Mouse (Mus musculus) neural tube, embryonic 13.5 days (tissue): ENCODE data around the gene Mthfd1l. TPM values are rescaled to one million over a fixed set of nuclear protein-coding genes. Genes with fewer than 3 reads are reported as not detected.
"Not testable (repeated sequence)": the region's sequence is repeated elsewhere in the genome, so short reads cannot be mapped to it uniquely, and the experiment has no call there.

Source experiments
- ATAC-seq: fragments of 200-750 bp; cut with Nextera tagmentation; 2 replicates; pipeline ENCODE4 v1.8.0; 2017; ENCODE audit warnings: low read depth, mild to moderate bottlenecking, moderate TSS enrichment, moderate library complexity
- H3K27ac ChIP-seq: fragments of 300-500 bp; sonication (generic); replicated peaks from 2 replicates; pipeline ENCODE4 v1.5.1; 2015; ENCODE audit warnings: moderate library complexity, mild to moderate bottlenecking, inconsistent platforms
- H3K27me3 ChIP-seq: fragments of 300-500 bp; sonication (generic); 2 replicates; pipeline ENCODE4 v1.6.1; 2015; ENCODE audit warnings: mild to moderate bottlenecking, inconsistent platforms
- H3K36me3 ChIP-seq: fragments of 300-500 bp; sonication (generic); 2 replicates; pipeline ENCODE4 v1.6.1; 2015; ENCODE audit warnings: mild to moderate bottlenecking, inconsistent platforms
- H3K4me1 ChIP-seq: fragments of 300-500 bp; sonication (generic); replicated peaks from 2 replicates; pipeline ENCODE4 v1.6.1; 2015; ENCODE audit warnings: inconsistent platforms
- H3K4me2 ChIP-seq: fragments of 300-500 bp; sonication (generic); 2 replicates; pipeline ENCODE4 v1.6.1; 2015; ENCODE audit warnings: inconsistent platforms, mild to moderate bottlenecking, moderate library complexity
- H3K4me3 ChIP-seq: fragments of 300-500 bp; sonication (generic); 2 replicates; pipeline ENCODE4 v1.5.1; 2015; ENCODE audit warnings: mild to moderate bottlenecking, inconsistent platforms
- H3K9ac ChIP-seq: fragments of 300-500 bp; sonication (generic); 2 replicates; pipeline ENCODE4 v1.6.1; 2015; ENCODE audit warnings: moderate library complexity, mild to moderate bottlenecking, inconsistent platforms
- H3K9me3 ChIP-seq: fragments of 300-500 bp; sonication (generic); 2 replicates; pipeline ENCODE4 v1.6.1; 2016; ENCODE audit warnings: inconsistent platforms
- WGBS: fragments of 180-500 bp; shearing (Covaris S2); methylation state at CpG from one replicate; pipeline ENCODE4 v1.1.7; 2015; 5-methylcytosine and 5-hydroxymethylcytosine counted together
- polyA plus RNA-seq: library from polyadenylated mRNA; unstranded; fragments of >200 nt; fragmentation: Nextera tagmentation; extraction: Ambion mirVana; gene quantifications from 2 replicates; pipeline ENCODE4 v1.2.1, GENCODE M21; 2015

The Mthfd1l gene
- polyA plus RNA-seq, 1 experiment from 2014 or later: 6.2 TPM

GRCm38 (mm10) chr10:4116653-4117052, 143.7 kb downstream of the Mthfd1l start:
- H3K36me3 ChIP-seq: no peaks in the 10 kb centered on the region
- H3K4me2 ChIP-seq: no peak overlapping the region

GRCm38 (mm10) chr10:4117091-4117490, 144.2 kb downstream of the Mthfd1l start:
- H3K9me3 ChIP-seq: no peaks in the 10 kb centered on the region
- ATAC-seq: no peak; the same call in 1 of the 2 replicates
- 0 out of 2 replicates have a peak, but pooled peaks cover 11% of the 10 kb centered on the region for H3K4me1 ChIP-seq
- H3K27ac ChIP-seq: no peak overlapping the region
- H3K4me3 ChIP-seq: no peak overlapping the region
- no peak overlapping the region for H3K4me2 ChIP-seq
- no peak overlapping the region for H3K9ac ChIP-seq
- WGBS: 30% methylated on average over 7 of the region's 7 CpGs
- H3K27me3 ChIP-seq: no peaks in the 10 kb centered on the region
- no peaks in the 10 kb centered on the region for H3K36me3 ChIP-seq

More at GRCm38 (mm10) chr10:4116653-4117052, 143.7 kb downstream of the Mthfd1l start:
- no peak overlapping the region for H3K4me3 ChIP-seq
- no peak for ATAC-seq
- H3K27ac ChIP-seq: no peak overlapping the region
- H3K9ac ChIP-seq: no peak overlapping the region
- 0 out of 2 replicates have a peak, but pooled peaks cover 15% of the 10 kb centered on the region for H3K4me1 ChIP-seq
- no peaks in the 10 kb centered on the region for H3K9me3 ChIP-seq
- no peaks in the 10 kb centered on the region for H3K27me3 ChIP-seq

- 50% methylated on average over 4 of the region's 4 CpGs for WGBS
- Histone ChIP-seq H3K9me3 (no peaks in the 10 kb centered on the region), H3K27ac (no peak overlapping the region), H3K36me3 (no peaks in the 10 kb centered on the region), H3K4me2 (no peak overlapping the region), H3K4me3 (no peak overlapping the region), H3K27me3 (no peaks in the 10 kb centered on the region), H3K4me1 (no peaks in the 10 kb centered on the region), H3K9ac (no peak overlapping the region)
- ATAC-seq: no peak
Measured at GRCm38 (mm10) chr10:4119287-4119686, 146.4 kb downstream of the Mthfd1l start.

- Histone ChIP-seq H3K27me3 (no peaks in the 10 kb centered on the region), H3K27ac (no peak overlapping the region), H3K4me2 (no peak overlapping the region), H3K9ac (no peak overlapping the region), H3K4me3 (no peak overlapping the region), H3K36me3 (no peaks in the 10 kb centered on the region), H3K9me3 (no peaks in the 10 kb centered on the region), H3K4me1 (0 out of 2 replicates have a peak, but pooled peaks cover 7% of the 10 kb centered on the region)
- 80% methylated on average over 10 of the region's 10 CpGs for WGBS
- ATAC-seq: no peak
Measured at GRCm38 (mm10) chr10:4120708-4121107, 147.8 kb downstream of the Mthfd1l start.

GRCm38 (mm10) chr10:4121197-4121596, 148.3 kb downstream of the Mthfd1l start:
- H3K36me3 ChIP-seq: no peaks in the 10 kb centered on the region
- H3K4me3 ChIP-seq: no peak overlapping the region
- no peak overlapping the region for H3K9ac ChIP-seq
- no peaks in the 10 kb centered on the region for H3K9me3 ChIP-seq
- no peaks in the 10 kb centered on the region for H3K27me3 ChIP-seq
- no peak overlapping the region for H3K27ac ChIP-seq
- WGBS: 100% methylated on average over 1 of the region's 1 CpGs
- H3K4me1 ChIP-seq: 0 out of 2 replicates have a peak, but pooled peaks cover 7% of the 10 kb centered on the region
- H3K4me2 ChIP-seq: no peak overlapping the region
- ATAC-seq: no peak

GRCm38 (mm10) chr10:4123280-4123945, 150.5 kb downstream of the Mthfd1l start:
- H3K4me3 ChIP-seq, H3K4me1 ChIP-seq: not testable (repeated sequence)
- WGBS: 84% methylated on average over 7 of the region's 7 CpGs

GRCm38 (mm10) chr10:4124148-4124547, 151.2 kb downstream of the Mthfd1l start:
- H3K27me3 ChIP-seq: no peaks in the 10 kb centered on the region
- H3K9me3 ChIP-seq: no peaks in the 10 kb centered on the region
- H3K4me1 ChIP-seq: 0 out of 2 replicates have a peak, but pooled peaks cover 7% of the 10 kb centered on the region
- H3K27ac ChIP-seq: no peak overlapping the region
- no peaks in the 10 kb centered on the region for H3K36me3 ChIP-seq
- no peak overlapping the region for H3K4me2 ChIP-seq
- H3K9ac ChIP-seq: no peak overlapping the region
- no peak overlapping the region for H3K4me3 ChIP-seq
- WGBS: 84% methylated on average over 1 of the region's 1 CpGs
- ATAC-seq: no peak

More at GRCm38 (mm10) chr10:4123280-4123945, 150.5 kb downstream of the Mthfd1l start:
- ATAC-seq, H3K27ac ChIP-seq, H3K9ac ChIP-seq, H3K4me2 ChIP-seq, H3K9me3 ChIP-seq, H3K36me3 ChIP-seq, H3K27me3 ChIP-seq: not testable (repeated sequence)

GRCm38 (mm10) chr10:4125232-4125631, 152.3 kb downstream of the Mthfd1l start:
- no peak overlapping the region for H3K4me3 ChIP-seq
- H3K9ac ChIP-seq: no peak overlapping the region
- no peak for ATAC-seq
- WGBS: 76% methylated on average over 7 of the region's 7 CpGs
- H3K9me3 ChIP-seq: no peaks in the 10 kb centered on the region
- H3K4me1 ChIP-seq: 0 out of 2 replicates have a peak, but pooled peaks cover 7% of the 10 kb centered on the region
- H3K4me2 ChIP-seq: no peak overlapping the region
- H3K27me3 ChIP-seq: no peaks in the 10 kb centered on the region
- no peak overlapping the region for H3K27ac ChIP-seq
- no peaks in the 10 kb centered on the region for H3K36me3 ChIP-seq

- ATAC-seq: no peak
- Histone ChIP-seq H3K27ac (no peak overlapping the region), H3K36me3 (no peaks in the 10 kb centered on the region), H3K9me3 (no peaks in the 10 kb centered on the region), H3K4me1 (0 out of 2 replicates have a peak, but pooled peaks cover 7% of the 10 kb centered on the region), H3K27me3 (no peaks in the 10 kb centered on the region), H3K9ac (no peak overlapping the region), H3K4me2 (no peak overlapping the region), H3K4me3 (no peak overlapping the region)
- WGBS: 71% methylated on average over 8 of the region's 8 CpGs
Measured at GRCm38 (mm10) chr10:4126335-4127012, 153.6 kb downstream of the Mthfd1l start.

- 76% methylated on average over 10 of the region's 10 CpGs for WGBS
- H3K36me3 ChIP-seq: no peaks in the 10 kb centered on the region
- H3K27ac ChIP-seq: no peak overlapping the region
- no peaks in the 10 kb centered on the region for H3K27me3 ChIP-seq
- no peak for ATAC-seq
- H3K4me1 ChIP-seq: 0 out of 2 replicates have a peak, but pooled peaks cover 7% of the 10 kb centered on the region
- H3K4me2 ChIP-seq: no peak overlapping the region
- H3K9me3 ChIP-seq: no peaks in the 10 kb centered on the region
- H3K9ac ChIP-seq: no peak overlapping the region
- H3K4me3 ChIP-seq: no peak overlapping the region
Measured at GRCm38 (mm10) chr10:4128411-4128810, 155.5 kb downstream of the Mthfd1l start.

- 68% methylated on average over 4 of the region's 4 CpGs for WGBS
- Histone ChIP-seq H3K27me3 (no peaks in the 10 kb centered on the region), H3K9ac (no peak overlapping the region), H3K9me3 (no peaks in the 10 kb centered on the region), H3K4me2 (no peak overlapping the region), H3K36me3 (no peaks in the 10 kb centered on the region), H3K4me3 (no peak overlapping the region), H3K4me1 (0 out of 2 replicates have a peak, but pooled peaks cover 7% of the 10 kb centered on the region), H3K27ac (no peak overlapping the region)
- no peak for ATAC-seq
Measured at GRCm38 (mm10) chr10:4128915-4129314, 156.0 kb downstream of the Mthfd1l start.

- no peaks in the 10 kb centered on the region for H3K9me3 ChIP-seq
- H3K27ac ChIP-seq: no peak overlapping the region
- no peak overlapping the region for H3K4me3 ChIP-seq
- no peak overlapping the region for H3K4me2 ChIP-seq
- no peaks in the 10 kb centered on the region for H3K27me3 ChIP-seq
- 0 out of 2 replicates have a peak, but pooled peaks cover 7% of the 10 kb centered on the region for H3K4me1 ChIP-seq
- H3K36me3 ChIP-seq: no peaks in the 10 kb centered on the region
- WGBS: 83% methylated on average over 8 of the region's 8 CpGs
- H3K9ac ChIP-seq: no peak overlapping the region
- no peak for ATAC-seq
Measured at GRCm38 (mm10) chr10:4129461-4129860, 156.5 kb downstream of the Mthfd1l start.
